Mouse (Mus musculus) heart, adult 18-20 months (tissue): ENCODE results near the gene Kyat3. TPM values are rescaled to one million over a fixed set of nuclear protein-coding genes. Genes with fewer than 3 reads are reported as not detected.
"Not testable (repeated sequence)": the region's sequence is repeated elsewhere in the genome, so short reads cannot be mapped to it uniquely, and the experiment has no call there.

Source experiments
- DNase-seq, 2 experiments: peaks; one replicate each; pipeline ENCODE4 v3.0.0; 2021 to 2022; ENCODE audit warnings: mixed read lengths in 1 of 2
- long read RNA-seq, 2 experiments: library from polyadenylated mRNA; stranded (forward); transcript quantifications; one replicate each; pipeline ENCODE4 v2.0.0; 2021
- total RNA-seq, 2 experiments: library from RNA; stranded (reverse); gene quantifications; 2 replicates each; pipeline ENCODE4 v1.2.3; 2021

The Kyat3 gene
- 10 to 100 TPM; 33.4 to 37.8 TPM for total RNA-seq
- long read RNA-seq, experiment 1, transcript Kyat3-202 (14 exons, 1,888 nt), result major isoform, 39 of 48 reads
- long read RNA-seq, experiment 1, partial matches to known transcripts, result 0 of 48 reads
- long read RNA-seq, experiment 1, other reads (novel, unspliced or antisense), result 9 of 48 reads
- long read RNA-seq, experiment 2, full-length matches to known transcripts, result 18 of 20 reads
- long read RNA-seq, experiment 2, partial matches to known transcripts, result 0 of 20 reads
- long read RNA-seq, experiment 2, other reads (novel, unspliced or antisense), result 2 of 20 reads

DNA sequence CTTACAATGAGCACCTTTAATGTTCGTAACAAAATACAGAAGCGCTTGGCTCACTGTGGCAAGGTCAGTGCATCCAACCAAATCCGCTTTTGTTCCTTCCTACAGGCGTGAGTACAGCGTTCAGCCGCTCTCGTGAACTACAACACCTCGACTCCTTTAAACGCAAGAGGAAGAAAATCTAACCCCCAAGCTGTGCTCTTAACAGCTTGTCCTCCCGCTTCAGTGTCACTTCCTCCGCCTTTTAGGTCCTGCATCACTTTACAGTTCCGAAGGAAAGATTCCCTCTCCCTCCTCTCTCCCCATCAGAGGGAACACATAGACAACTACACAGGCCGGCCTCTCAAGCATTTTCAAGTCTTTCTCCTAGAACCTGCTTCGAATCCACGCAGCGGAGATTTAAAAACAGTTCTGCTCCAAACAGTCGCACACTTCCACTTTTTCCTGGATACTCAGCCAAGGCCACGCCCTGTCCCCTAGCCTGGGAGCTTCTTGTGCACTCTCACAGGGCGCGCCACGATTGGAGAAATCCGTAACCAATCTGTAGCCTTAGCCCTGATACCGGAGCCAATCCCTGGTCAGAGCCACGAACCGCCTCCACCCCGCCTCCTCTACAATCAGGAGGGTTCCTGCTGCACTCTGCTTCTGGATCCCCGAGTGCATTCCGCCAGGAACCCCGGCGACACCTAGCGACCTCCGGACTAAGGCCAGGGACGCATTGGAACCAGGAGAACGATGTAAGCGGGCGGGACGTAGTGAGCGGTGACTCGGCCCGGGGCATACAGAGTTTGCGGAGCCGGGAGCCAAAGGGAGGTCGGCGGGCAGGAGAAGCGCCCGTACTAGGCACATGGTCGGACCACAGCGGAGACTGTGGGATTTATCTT lies at the start of gene Kyat3:
Gene Kyat3, plus strand, starts transcription at position 610 of the 881 bp plus-strand sequence.
- peak; percentile 97 to 99 for DNase-seq

DNA sequence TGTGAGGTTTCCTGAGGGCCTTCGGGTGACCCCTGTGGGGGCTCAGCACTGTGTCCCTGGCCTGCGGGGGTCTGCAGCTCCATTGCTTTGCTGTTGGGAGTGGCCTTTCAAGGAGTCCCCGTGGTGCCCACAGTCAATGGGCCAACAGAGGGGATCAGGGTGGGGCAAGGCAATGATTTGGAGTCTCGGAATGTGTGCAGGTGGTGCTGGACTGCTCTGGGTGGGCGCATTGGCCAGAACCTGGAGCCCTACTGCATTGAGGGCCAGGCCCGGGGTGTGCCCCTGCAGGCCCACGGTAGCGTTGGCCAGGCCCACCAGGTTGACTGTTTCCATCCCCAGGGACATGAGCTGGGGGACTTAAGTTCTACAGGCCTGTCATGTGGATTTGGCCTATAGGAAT lies 36.1 kb upstream of the Kyat3 start:
- DNase-seq, result no peak

DNA sequence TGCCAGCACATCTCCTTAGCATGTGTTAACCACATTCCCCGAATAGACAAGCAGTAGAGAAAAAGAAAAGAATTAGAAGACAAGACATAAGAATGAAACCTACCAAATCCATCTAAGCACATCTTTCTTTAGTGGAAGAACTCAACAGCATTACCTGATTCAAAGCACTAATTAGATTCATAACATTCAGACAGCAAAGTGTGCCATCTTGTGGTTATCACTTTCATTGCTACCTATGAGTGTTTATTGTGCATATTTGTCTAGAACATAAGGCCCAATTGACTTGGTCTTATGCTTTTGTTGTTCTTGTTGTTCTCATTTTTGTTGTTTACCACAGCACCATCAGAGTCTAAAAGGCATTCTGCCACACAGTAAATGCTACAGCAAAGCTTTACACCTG lies 26.2 kb upstream of the Kyat3 start:
- DNase-seq, result no peak

DNA sequence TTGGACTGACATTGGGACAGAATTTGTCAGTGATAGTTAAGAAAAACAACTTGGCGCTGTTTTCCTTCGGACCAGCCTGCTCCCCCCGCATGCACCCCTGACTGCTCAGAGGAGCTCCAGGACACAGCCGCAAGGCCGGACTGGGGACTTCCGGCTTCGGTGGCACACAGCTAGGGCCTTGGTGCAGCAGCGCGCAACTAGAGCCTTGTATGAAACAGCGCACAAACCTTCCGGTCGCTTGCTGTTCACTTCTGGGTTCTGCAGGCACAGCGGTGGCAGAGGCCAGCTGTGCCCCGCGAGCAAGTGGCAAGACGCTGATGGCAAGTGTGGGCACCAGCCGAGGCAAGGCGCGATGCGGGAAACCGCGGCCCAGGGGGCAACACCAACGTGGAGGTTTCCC lies 12.9 kb upstream of the Kyat3 start:
- DNase-seq, result no peak

DNA sequence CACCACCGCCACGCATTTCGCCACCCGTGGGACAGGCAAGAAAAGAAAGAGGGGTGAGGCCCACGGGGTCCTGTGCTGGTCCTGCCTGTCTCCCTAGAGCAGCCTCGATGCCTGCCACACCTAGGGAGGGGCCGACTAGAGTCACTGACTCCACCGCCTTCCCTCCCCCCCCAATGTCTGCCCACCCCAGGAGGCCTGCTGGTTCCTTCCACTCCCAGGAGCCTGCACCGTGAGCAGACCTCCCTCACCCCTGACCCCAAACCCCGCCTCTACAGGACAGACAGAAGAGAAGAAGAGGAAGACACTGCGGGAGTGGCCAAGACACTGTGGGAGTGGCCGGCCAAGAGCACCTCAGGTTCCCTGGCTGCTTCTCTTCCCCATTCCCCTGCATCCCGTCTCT lies 12.5 kb upstream of the Kyat3 start:
- peak in 1 of 2 experiments; percentile 9 for DNase-seq

DNA sequence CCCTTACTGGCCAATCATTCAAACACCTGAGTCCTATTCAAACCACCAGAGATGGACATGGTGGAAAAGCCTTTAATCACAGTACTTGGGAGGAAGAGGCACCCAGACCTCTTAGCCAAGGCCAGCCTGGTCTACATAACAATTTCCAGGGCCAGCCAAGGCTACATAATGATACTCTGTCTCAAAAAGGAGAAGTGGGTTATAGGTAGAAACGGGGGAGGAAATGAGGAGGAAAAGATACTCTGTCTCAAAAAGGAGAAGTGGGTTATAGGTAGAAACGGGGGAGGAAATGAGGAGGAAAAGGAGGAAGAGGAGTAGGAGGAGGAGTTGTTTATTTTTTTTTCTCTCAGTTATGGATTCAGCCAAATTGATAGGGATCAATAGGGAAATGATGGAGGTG lies 4.3 kb upstream of the Kyat3 start:
- DNase-seq, result no peak

DNA sequence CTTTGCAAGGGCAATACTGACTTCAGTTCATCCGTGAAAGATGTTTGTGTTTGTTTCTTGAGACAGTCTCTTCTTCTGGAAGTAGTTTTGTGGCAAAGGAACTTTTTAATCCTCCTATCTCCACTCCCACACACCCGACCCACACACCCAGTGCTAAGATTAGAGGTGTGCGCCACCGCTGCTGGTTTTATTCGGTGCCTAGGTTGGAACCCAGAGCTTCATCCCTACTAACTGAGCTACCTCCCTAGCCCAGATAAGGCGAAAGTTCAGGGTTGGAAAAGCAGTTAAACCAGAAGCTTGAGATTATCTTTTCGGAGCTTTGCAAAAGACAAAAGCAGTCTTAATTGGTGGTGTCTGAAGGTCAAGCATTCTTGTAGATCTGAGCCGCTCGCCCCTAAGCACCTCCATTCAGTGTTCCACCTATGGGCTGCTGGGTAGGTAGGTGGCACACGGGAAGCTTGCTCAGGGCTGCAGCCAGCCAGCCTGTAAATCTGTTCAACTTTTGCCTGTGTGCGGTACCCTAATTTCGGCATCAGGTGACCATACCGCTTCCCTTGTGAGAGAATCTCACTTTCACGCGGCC lies 647 bp downstream of the Kyat3 start:
- DNase-seq, result no peak

DNA sequence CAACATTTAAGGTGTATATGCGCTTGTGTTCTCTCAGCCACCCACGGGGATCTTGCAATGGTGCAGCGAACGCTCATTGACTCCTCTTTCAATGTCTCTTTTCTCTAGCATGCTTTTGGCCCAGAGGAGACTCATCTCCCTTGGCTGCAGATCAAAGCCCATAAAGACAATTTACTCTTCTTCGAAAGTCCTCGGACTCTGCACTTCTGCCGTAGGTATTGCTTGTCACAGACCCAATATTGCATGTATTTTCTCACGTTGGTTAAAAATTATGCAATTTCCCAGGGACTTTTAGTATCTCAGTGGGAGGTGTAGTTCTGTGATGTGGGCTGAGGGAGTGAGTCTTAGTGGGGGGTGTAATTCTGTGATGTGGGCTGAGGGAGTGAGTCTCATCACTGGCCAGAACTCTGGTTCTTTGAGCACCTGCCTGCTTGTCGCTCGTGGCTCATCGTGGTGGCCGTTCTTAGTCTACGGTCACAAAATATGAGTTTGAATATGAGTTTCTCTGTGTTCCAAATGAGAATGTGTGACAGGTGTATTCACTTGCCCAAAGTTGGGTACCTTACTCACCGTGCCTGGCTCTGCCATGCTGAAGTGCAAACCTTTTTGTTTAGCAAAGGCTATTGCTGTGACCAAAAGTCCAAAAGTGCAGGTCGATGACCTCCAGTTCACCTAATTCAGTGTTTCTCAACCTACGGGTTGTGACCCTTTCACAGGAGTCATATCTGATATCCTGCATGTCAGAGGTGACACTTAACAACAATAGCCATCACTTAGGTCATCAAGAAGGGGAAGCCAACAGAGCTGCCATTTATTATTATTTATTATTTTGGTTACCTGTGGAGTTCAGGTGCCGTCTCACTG lies 6.0 kb downstream of the Kyat3 start:
- DNase-seq, result no peak

DNA sequence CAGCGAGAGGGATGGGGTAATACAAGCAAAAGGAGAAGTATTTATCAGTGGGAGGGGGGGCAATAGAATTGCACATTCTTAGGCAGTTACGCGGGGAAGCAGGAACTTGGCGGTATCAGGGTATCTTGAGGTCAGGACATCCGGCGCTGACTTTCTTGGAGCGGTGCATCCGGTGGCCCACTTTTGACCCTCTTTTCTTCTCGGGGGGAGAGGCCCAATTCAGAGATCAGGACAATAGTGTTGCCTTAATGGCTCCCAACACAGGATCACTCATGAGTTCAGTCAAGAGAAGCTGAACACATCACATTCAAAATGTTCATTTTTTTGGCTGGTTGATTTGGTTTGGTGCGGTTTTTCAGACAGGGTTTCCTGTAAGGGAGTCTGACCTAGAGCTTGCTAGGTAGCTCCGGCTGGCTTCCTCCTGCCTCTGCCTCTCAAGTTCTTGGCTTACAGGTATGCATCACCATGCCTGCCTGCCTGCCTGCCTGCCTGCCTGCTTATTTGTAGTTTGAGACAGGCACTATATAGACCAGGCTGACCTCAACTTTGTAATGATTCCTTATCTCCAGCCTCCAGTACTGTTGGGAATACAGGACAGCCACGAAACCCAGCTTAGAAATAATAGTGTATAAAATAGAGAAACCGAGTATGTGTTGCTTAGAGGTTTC lies 7.5 kb downstream of the Kyat3 start:
- peak in 1 of 2 experiments; percentile 34 for DNase-seq

DNA sequence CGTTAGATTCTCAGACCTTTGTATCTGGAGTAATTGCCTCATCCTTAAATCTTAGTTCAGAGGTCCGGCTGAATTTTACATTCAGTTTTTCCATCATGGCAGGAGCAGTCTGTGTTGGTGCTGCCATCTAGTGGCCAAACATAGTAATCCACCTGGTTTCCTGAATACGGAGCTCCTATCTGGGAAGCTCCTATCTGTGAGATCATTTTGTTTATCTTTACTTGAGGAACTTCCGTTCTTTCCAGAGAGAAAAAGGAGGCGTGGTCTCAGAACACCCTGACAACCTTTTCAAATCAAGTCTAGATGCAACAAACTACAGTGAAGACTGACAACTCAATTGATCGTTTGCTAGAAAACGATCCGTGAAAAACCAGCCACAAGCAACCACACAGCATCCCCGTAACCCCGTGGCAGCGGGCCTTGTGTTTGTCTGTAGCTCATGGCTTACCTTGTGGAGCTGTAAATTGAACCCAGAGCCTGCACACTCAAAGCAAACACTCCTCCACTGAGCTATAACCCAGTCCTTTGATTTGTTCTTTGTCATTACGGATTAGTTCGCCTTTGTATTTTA lies 8.1 kb downstream of the Kyat3 start:
- peak; percentile 71 to 90 for DNase-seq

DNA sequence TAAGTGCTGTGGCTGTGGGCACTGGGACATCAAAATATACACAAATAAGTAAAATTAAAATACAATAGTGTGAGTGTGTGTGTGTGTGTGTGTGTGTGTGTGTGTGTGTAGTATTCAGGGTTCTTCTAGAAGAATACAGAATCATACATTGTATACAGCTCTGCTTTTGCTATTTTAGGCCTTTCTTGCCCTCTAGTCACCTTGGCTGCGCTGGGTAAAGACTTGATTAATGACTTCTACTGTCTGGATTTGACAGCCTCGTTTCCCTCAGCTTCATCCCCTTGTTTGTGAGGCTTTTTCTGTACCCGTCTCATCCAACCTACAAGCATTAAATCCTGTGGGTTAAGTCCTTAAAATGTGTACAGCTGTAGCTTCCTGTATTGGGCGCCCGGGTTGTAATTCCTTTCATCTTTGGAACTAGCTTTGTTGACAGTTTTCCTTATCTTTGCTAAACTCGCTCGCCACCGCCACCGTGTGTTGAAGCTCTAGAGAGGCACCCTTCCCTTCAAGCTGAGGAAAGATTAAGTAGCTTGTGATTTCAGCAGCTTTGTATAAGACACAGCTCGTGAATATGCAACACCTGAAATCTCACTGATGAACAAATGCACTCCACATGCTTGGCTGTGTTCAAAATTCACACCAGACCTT lies 9.6 kb downstream of the Kyat3 start:
- DNase-seq, result peak; percentile 39 to 79

DNA sequence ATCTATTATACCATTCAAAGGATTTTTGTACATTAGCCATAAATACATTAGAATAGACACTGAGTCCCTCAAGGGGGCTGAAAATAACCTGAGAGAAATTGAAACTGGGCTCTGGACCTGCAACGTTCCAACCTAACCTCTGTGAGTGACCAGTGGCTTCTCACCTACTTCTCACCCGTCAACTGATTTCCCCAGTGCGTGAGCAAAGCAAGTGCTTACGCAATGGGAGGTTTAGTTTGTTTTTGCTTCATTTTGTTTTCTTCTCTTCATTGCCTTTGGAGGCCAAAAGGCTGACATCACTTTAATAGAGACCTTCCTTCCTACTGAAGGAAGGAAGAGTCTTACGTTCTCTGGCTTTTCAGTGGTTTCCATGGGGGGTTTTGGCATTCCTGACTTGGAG lies 10.5 kb downstream of the Kyat3 start:
- no peak for DNase-seq

DNA sequence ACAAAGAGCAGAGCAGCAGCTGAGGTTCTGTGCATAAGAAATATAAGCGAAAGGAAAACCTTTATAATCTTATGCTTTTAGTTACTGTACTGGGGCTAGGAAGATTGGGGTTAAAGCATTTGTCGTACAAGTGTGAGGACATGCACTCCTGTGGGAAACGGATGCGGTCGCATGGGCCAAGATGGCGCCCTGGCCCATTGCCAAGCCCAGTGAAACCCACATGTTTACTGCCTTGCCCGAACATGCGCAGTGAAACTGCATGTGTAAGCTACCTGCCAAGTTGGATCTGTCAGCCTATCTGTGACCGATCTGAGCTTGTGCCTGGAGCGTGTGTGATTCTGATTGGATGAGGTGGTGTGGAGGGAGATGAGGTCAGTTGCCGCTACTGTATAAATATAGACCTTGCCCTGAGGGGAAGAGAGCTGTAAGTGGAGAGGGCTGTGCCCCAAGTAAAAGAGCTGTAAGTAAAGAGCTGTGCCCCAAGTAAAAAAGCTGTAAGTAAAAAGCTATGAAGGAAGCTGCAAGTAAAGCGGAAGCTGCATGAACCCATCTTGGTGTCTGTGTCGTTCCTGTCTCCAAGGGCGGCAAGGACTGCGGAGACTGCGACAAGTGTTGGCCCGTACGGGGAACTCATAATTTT lies 11.7 kb downstream of the Kyat3 start:
- DNase-seq, result not testable (repeated sequence)

DNA sequence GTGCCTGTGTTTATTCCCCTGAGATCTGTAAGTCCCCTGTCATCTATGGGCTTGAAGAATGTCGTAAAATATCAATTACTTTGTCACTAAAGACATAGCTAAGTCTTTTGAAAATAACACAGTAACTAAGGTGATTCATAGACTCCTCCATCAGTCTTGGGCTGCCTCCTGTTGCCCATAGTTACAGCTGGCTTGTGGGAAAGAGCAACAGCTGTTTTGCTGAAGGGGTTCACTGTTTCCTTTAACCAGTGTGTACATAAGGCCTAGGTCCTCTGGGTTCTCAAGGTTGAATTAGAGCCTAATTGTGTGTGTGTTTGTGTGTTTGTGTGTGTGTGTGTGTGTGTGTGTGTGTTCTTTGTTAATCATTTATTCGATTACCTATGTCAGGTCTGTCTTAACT lies 24.6 kb downstream of the Kyat3 start:
- DNase-seq, result no peak

DNA sequence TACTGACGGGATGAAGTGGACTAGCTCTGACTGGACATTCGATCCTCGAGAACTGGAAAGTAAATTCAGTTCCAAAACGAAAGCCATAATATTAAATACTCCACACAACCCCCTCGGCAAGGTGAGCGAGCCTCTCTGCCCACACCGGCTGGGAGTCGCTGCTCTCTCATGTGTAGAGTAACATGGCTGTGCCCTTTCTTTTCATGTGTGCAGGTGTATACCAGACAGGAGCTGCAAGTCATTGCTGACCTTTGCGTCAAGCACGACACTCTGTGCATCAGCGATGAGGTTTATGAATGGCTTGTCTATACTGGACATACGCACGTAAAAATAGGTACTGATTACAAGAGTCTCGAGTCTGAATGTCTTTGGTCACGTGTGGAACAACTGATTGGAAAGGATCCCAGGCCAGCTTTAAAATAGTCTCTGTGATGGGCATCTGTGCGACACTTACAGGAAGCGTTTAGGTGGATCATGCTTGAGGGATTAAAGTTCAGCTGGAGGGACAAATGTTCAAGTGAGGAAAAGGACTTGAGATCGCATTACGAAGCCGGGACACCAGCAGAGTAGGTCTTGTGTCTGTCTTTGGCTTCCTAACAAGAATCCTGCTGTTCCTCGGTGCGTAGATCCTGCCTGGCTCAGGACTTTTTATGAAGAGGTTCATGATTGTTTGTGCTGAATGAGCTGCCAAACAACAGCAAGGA lies 25.3 kb downstream of the Kyat3 start:
- peak; percentile 17 to 25 for DNase-seq

DNA sequence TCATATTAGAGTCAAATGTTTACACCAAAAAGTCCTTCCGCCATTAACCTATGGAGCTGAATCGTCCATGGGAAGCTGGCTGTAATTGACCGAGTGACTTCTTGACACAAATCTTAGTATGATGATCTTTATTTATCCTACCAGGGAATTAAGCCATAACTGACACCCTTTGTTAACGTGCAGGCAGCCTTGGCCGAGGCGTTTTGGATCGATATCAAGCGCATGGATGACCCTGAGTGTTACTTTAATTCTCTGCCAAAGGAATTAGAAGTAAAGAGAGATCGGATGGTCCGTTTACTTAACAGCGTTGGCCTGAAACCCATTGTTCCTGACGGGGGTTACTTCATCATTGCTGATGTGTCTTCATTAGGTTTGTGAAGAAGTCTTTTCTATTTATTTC lies 33.4 kb downstream of the Kyat3 start:
- no peak for DNase-seq

DNA sequence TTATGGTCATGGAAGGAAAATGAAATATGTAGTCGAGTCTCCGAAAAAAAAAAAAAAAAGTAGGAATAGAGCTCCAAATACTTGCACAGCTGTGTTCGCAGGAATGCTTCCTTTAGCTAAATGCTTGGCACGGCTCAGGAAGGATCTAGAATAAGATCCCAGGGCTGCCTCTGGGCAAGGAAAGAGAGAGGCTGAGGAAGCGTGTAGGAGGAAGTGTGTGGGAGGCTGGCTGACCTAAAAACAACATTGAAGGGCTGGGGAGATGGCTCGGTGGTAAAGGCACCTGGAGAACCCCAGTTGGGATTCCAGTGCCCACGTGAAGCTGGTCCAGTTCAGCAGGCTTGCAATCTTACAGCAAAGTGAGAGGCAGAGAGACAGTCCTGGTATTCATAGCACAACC lies 40.0 kb downstream of the Kyat3 start:
- DNase-seq, result no peak

DNA sequence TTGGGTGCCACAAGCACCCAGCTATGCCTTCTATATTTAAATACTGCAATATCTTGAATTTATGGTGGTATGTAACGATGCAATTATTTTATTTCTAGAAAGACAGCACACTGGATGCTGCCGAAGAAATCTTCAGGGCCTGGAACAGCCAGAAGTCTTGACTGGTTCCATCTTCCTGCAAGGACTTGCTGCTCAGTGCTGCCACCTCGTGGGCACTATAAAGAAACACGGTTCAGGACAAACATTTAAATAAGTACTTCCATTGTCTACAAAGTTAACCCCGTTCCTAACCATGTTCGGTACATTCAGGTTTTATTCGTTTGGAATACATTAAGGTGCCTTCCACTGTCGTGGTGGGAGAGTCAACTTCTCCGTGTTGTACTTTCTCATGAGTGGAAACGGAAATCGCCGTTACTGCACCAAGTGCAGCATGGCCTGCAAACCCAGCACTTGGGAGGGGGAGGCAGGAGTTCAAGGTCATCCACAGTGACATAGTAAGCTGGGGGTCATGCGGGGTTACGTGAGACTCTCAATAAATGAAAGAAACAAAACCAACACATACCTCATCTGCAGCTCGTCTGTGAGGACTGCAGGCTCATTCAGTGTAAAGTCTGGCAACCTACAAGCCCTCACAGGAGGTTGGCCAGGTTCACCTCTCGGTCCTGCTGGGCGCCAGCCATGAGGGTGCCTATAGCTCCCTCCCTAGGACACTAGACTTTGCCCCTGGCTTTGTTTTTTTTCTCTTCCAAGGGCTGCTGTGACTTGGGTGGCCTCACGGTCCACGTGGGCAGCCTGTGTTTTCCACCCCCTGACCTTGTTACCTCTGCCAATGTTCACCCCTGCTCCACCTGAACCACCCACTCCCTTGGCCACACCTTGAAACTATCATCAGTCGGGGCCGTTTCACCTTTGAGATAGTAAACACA lies 43.4 kb downstream of the Kyat3 start:
- DNase-seq, result peak; percentile 18 to 45
